Mouse (Mus musculus) skeletal muscle tissue, adult 2 months (tissue): ENCODE measurements around the gene Etnk1.
"Not testable (repeated sequence)": the region's sequence is repeated elsewhere in the genome, so short reads cannot be mapped to it uniquely, and the experiment has no call there.

Experiments
- DNase-seq: peaks from one replicate; pipeline ENCODE4 v3.0.0-alpha.2; 2012; ENCODE audit warnings: low read depth, low spot score

Gene Etnk1

DNA sequence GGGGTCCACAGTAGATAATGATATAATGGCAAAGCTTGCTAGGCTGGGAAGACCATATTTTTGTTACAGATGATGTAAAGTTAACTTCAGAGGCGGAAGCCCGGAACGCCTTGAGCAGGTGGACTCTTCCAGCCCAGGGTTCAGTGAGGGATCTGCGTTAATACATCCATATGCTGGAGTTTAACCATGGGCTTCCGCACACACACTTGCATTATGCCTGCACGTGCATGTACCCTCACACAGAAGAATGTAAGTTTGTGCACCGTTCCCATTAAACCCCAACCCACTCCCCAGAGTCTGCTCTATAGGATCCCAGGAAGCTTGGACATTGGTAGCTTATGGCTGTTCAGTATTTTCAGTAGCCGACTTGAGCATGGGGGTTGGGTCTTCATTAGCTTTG is 4.0 kb downstream of the Etnk1 start:
- DNase-seq, result no peak

DNA sequence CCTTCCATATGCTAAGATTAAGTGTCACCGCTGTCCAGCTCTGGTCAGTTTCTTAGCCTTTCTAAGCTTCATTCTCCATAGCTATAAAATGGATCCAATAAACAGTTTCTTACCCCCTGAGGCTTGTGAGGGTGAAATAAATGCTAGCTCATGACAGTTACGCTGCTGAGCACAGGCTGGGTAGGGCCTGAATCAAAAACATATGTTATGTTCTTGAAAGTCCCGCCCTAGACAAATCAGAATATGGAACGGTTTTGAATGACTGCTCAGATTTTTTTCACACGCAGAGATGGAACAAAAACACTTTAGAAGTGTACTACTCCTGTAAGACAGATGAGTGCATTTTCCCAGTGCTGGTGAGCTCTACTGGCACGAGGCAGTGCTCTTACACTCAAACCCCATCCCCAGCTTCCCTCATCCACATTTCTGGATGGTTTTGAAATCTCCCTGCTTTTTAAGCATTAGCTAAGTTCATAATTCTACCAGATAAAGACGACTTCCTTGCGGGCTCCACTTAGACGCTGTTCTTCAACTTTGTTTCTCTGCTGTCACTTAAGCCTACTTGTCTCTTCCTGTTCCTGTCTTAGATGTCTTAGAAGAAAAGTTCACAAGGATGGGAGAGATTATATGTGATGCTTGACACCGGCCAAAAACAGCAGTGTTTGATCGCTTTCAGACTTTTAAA is 4.9 kb downstream of the Etnk1 start:
- no peak for DNase-seq

DNA sequence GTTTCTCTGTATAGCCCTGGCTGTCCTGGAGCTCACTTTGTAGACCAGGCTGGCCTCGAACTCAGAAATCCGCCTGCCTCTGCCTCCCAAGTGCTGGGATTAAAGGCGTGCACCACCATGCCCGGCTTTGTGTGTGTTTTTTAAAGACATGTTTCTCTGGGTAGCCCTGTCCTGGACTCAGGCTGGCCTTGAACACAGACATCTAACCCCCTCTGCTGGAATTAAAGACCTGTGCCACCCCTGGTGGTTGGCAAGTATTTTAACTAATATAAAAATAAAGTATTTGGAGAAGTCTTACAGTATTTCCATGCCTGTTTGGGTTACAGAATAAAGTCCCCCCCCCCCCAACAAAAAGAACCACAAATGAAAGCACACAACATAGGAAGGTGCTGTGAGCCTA is 5.7 kb downstream of the Etnk1 start:
- not testable (repeated sequence) for DNase-seq

DNA sequence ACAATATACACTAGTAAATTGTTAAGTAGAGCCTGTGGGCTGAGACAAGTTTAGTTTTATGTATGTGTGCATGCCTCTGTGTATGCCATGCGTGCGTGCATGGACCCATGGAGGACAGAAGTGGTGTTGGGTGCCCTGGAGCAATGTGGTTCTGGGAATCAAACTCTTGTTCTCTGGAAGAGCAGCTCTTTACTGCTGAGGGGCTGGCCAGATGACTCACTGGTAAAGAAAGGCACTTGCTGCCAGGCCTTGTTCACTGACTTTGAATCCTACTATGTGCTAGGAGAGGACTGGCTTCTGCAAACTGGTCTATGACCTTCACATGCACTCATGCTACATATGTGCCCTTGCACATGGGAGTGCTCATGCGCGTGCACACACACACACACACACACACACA is 7.2 kb downstream of the Etnk1 start:
- DNase-seq, result no peak

DNA sequence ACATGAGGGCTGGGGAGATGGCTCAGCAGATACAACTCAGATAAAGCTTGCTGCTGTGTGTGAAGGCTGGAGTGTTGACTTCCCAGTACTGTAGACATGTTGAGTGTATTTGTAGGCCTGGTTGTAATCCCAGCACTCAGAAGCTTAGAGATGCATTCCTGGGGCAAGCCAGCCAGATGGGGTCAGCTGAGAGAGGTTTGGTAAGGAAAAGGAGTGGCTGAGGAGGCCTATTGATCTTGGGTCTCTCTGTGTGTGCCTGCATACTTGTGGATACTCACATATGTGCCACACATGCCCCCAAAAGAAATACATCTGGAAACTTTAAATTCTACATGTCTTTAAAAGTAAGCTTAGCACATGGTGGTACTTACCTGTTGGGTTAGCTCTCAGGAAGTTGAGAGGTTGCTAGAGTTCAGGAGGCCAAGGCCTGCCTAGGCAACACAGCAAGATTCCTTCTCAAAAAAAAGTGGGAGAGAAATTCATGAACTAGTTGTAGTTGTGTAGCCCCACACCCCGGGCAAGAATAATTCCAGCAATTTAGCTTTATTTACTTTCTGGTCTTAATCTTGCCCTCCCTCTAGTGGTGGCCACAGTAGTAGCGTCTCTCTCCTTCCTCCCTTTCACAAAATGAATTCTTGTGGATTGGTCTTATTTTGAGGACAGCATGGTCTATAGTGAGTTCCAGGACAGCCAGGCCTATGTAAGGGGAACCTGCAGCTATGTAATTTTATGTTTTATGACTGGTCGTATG is 8.1 kb downstream of the Etnk1 start:
- DNase-seq, result no peak

DNA sequence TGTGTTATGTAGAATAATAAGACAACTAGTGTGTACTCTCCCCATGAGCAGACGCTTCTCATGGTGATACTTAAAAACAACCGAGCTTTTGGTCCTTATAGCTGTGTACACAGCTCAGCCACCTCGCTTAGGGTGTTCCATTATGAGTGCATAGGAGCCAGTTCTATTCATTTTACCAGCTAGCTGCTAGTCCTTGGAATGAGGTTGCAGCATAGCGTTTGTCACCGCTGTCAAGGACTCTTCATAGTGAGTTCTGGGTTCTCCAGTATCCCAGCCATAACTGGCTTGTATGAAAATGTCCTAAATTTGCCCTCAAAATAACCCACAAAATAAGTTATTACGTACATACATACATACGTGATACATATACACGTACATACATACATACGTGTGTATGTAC is 9.1 kb downstream of the Etnk1 start:
- DNase-seq, result no peak

DNA sequence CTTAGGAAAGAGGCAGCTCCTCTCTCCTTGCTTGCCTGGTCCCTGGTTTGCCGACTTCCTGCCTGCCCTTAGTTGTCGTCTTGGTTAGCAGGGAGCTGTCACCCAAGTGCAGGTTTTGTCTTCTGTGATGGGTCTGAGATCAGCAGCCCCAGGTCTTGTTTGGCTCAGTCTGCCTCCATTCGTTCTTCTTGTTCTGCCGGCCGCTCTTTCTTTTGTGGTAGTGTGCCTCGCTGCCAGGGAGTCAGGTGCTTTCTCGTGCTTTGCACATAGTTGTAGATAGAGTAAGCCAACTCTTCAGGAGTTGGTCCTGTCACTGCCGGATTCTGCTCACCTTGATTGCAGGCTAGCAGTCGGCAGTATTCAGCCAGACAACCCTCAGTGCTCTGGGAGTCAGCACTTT is 9.6 kb downstream of the Etnk1 start:
- no peak for DNase-seq

DNA sequence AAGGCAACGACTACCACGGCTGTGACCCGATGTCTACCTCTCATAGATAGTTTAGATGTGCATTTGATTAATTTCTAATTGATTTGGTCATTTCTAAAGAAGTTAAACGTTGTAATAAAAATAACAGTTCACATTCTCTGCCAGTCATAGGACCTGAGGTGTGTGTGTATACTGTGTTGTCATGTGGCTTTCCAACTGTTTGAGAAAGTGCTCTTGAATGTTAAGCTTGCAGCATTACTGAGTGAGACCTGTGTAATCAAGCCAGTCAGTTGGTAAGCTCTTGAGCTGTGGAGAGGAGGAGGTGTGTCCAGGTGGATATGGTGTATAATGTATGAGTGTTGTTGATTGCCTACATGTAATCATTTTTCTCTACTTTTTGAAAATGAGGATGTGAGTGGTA is 12.2 kb downstream of the Etnk1 start:
- no peak for DNase-seq

DNA sequence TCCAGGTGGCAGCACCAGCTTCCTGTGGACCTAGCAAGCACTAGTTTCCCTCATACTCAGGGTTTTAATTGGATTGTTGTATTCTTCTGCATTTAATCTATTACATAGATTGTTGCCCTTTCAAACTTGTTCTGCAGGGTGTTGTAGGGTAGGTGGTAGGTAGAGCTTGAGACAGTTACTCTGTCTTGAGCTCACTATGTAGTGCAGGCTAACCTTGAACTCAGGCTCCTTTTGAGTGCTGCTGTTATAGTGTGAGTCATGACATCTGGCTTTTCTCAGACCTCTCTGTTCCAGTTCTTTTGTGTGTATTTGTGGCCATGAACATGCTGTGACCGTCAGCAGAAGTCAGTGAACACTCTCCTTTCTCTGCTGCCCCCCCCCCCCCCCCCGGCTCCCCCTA is 12.7 kb downstream of the Etnk1 start:
- DNase-seq, result no peak

DNA sequence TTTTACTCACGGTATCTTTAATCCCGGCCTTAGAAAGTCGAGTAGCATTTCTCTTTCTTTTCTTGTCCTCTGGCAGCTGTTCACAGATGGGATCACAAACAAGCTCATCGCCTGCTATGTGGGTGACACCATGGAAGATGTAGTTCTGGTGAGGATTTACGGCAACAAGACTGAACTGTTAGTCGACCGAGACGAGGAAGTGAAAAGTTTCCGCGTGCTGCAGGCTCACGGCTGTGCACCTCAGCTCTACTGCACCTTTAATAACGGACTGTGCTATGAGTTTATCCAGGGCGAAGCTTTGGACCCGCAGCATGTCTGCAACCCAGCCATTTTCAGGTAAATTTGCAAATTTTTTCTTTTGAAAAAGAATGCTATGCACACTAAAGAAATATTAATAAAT is 13.5 kb downstream of the Etnk1 start:
- DNase-seq, result no peak

DNA sequence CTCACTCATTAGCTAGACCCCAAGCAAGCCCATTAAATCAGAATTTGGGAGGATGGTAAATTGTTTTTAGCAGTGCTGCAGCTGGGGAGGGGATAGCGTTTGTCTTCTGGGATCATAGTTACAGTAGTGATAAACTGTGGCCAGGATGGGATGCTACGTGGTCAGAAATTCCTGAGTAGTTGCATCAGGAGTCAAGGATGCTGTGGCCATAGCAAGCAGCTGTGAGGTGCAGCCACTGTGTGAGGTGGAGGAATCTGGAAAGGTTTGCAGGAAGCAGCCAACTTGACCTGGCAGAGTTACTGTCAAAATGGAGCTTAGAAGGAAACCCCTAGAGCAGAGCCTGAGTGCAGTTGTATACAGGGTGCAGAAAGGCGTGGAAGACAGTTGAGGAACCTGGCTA is 17.1 kb downstream of the Etnk1 start:
- no peak for DNase-seq

DNA sequence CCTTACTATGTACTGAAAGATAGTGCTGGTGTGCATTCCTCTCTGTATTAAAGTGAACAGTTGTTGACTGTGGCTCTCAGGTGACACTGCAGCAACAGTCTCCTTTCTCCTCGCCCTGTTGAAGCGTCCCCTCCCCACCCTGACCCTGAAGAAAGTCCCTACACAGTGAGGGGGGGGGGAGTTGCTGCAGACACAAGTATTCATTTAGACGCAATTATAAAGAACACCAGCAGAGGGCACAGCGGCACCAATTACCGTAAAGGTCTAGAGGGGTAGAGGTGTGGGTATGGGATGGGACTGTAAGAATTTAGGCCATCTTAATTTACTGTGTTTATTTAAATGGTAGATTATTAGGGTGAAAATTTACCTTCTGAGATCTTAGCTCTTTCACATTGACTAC is 17.7 kb downstream of the Etnk1 start:
- no peak for DNase-seq

DNA sequence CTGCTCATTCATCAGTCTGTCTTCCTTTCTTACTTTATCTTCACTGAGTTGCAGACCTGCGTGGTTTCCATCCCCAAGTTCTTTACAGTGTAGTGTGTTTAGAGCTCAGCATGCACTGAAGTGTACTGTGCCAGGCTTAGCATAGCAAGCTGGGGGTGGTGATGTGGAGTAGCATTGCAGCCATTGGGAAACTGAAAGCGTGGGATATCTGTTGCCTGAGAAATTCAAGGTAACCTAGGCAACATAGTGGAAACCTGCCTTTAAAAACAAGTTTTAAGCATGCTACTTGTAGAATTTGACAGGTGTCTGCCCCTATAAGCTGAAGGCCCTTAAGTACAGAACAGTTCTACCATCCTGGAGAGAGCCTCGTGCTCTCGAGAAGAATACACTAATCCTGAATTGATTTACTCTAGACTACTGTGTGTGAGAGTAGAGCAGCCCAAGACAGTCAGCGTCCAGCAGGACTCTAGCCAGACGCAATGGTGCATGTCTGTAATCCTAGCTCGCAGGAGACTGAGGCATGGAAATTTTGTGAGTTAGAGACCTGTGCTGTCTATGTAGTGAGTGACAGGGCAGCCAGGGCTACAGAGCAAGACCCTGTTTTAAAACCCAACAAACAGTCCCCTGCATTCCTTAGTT is 23.9 kb downstream of the Etnk1 start:
- DNase-seq, result no peak

DNA sequence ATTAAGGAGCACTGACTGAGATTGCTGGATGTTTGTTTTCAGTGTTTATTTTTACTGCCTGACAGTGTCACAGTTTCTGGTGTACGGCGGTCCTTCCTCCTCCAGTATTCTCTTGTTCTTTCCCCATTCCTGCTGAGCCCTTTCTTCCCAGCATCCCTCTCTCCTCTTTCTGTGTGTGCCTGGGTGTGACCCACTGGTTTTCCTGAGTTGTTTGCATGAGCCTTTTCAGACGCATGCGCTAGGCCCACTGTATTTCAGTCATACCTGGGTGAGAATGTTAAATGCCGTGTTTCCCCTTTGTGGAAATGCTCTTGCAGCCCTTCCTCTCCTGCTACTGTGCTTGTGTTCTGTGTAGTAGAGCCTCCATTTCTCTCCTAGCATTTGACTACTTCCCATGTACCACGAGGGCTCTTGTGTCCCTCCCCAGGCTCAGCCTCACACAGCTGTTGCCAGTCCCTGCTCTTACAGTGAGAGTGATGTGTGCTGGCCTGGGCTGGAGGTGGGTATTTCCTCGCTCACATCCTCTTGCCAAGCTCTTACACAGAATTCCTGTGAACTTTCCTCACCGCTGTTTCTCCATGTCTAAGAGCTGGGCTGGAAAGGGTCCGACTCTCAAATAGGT is 24.6 kb downstream of the Etnk1 start:
- no peak for DNase-seq

DNA sequence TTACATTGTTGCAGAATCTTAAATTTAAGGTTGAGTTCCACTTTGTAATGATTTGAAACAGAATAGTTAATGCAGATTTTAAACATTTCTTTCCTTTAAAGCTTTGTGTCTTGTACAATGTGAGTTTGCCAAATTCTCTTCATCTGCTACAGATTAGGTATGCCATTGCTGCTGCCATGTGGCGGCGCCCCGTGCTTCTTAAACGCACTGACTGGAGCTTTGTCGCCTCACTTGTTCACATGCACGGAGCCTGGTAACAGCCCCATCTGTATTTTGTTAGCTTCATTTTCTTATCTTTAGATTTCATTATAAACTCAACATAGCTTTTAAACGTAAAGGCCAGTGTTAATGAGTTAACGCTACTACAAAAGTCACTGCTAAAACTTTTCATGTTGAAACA is 25.7 kb downstream of the Etnk1 start:
- no peak for DNase-seq

DNA sequence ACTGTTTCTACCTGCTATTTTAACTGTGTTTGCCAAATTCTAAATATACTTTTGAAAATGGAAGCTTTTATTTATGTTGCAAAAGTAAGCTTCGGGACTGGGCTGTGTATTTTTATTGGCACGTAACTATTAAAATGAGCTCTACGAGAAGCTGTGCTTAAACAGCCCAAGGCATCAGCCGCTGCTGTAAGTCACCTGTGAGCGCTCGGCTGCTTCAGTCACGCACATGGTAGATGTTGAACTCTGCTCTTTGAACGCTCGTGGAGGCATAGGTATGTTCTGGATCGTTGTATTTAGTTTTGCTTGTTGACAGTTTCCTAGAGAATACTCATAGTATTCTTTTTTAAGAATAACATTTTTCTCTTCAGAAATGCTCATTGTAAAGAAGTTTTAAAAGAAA is 26.1 kb downstream of the Etnk1 start:
- no peak for DNase-seq

DNA sequence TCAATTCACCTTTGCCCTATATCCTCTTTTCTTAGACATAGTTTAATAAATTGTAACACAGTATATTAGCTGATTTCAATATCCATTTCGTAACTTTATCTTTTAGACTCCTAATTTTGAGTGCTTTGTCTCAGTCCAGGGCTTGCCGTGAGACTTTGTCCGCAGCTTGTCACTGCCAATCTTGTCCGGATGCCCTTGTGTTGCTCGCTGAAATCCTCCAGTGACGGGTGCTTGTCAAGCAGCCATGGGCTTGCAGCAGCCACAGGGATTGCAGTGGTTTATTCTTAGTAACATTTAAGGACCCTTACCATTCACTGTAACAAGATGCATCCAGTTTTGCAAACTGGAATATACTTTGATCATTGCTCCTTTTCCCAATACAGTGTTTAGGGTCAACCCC is 26.6 kb downstream of the Etnk1 start:
- DNase-seq, result no peak

DNA sequence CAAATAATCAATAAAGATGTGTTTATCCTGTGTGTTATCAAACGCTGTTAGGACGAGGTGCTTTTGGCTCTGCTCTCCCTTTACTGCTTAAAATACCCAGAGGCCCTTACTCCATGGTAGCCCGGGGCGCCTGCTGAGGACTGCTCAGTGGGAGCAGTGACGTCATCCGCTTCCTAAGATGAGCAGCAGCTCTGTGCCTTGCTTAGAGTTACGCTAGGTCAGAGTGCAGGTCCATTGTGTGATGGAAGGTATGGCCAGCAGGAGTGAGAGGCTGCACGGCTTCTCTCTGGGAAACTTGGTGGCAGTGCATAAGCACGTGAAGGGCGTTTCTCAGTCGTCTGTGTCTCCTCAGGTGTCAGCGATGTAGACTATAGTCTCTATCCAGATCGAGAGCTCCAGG is 30.0 kb downstream of the Etnk1 start:
- no peak for DNase-seq

DNA sequence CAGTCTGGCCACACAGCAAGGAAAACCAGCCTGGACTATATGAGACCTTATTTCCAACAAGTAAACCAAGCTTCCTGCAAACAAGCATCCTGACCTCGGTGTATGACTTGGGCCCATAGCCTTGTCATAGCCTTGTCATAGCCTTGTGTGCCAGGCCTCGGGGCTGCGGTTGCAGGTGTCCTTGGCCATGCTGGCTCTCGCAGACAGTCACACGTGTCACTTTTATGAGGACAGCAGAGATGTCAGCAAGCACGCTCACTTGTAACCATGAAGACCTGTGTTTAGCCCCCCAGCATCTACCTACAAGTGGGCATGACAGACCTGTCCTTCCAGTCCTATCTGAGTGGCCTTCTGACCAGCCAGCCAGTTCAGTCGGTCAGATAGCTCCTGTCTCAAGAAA is 31.4 kb downstream of the Etnk1 start:
- DNase-seq, result no peak

DNA sequence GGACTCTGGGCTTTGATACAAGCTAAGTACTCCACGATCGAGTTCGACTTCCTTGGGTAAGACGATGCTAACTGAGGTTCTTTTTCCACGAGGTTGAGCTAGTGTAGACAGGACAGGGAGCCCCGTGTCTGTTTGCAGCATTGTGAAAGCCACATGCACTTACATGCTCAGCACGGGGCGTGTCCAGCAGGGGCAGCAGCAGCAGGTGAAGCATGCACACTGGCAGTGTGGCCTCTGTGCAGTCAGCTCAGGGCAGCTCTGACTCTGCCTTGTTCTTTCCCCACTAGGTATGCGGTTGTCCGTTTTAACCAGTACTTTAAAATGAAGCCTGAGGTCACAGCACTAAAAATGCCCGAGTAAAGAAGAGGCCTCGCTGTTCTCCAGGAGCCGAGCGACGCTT is 36.1 kb downstream of the Etnk1 start:
- no peak for DNase-seq

DNA sequence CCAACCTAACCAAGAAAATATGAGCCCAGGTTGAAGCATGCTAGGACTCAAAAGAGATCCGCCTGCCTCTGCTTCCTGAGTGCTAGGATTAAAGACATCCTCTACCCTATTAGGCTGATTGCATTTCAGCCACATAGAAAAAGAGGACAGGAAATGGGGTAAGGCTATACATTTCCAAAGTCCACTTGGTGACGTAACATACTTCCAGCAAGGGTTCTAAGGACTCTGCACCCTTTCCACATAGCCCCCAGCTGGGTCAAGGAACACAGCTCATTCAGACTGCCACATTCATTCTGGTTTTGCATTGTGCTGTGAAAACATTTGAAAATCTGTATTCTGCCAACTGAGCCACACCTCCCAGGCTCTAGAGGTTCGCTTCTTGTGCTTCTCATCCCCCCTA is 41.9 kb downstream of the Etnk1 start:
- DNase-seq, result no peak

DNA sequence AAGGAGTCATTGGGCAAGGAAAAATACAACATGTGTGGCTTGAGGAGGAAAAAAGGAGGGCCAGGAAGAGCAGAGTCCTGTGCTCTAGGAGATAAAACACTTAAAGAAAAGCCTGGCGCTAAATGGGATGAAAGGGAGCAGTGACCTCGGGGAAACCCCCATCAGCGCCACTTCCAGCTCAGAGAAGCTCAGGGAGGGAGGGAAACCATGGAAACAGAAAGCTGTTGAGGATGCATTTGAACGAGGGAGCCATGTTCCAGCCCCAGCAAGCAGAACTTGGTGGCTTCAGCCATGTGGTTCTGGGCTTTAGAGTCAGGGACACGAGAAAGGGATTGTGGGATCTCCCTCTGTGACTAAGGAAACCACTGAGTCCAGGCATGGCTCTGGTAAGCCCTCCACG is 45.7 kb downstream of the Etnk1 start:
- DNase-seq, result no peak

DNA sequence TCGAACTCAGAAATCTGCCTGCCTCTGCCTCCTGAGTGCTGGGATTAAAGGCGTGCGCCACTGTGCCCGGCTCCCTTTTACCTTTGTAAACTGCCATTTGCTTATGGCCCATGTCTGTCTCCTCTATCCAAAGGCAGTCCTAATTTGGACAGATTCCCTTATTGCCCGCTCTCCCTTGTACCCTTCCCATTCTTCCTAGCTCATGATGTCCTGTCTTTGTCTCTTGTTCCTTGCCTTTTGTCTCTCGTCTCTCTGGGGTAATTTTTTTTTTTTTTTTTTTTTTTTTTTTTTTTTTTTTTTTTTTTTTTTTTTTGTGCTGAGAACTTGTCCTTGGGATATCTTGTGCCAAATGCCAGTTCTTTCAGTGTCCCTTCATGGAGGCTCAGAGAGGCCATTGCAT is 46.4 kb downstream of the Etnk1 start:
- no peak for DNase-seq
